Mouse (Mus musculus) heart, embryonic 14.5 days (tissue): ENCODE measurements at regions not wholly inside any gene's neighbourhood (a gene's known extent, or its start where the extent isn't known, plus 50 kb on each side); places are given as distances from the start of the nearest gene placed in this dataset.

Experiments used
- ATAC-seq: fragments of 200-750 bp; cut with Nextera tagmentation; 2 replicates; pipeline ENCODE4 v1.8.0; 2017; ENCODE audit warnings: low read depth, moderate TSS enrichment; ENCODE audit not compliant: insufficient number of reproducible peaks, insufficient read depth, low FRiP score
- H3K27ac ChIP-seq, 2 experiments: fragments of 200-500 bp in 1 of 2; fragments of 300-500 bp in 1 of 2; sonication (generic) in 1 of 2; replicated peaks in 1 of 2; 2 replicates each; pipeline ENCODE4 v1.5.1; 2012 to 2014; ENCODE audit warnings: low read depth in 2 of 2, low read length in 2 of 2, control low read depth in 1 of 2, mild to moderate bottlenecking in 1 of 2, mixed read lengths in 1 of 2; ENCODE audit not compliant: control insufficient read depth in 1 of 2, insufficient read depth in 1 of 2
- H3K27me3 ChIP-seq: fragments of 300-500 bp; sonication (generic); 2 replicates; pipeline ENCODE4 v1.6.1; 2014; ENCODE audit warnings: mild to moderate bottlenecking, low read length, control low read depth; ENCODE audit not compliant: control insufficient read depth, insufficient read depth
- H3K36me3 ChIP-seq: fragments of 300-500 bp; sonication (generic); 2 replicates; pipeline ENCODE4 v1.6.1; 2014; ENCODE audit warnings: mild to moderate bottlenecking, control low read depth, low read length, mixed read lengths; ENCODE audit not compliant: control insufficient read depth, insufficient read depth
- H3K4me1 ChIP-seq, 2 experiments: fragments of 200-500 bp in 1 of 2; fragments of 300-500 bp in 1 of 2; sonication (generic) in 1 of 2; 2 replicates each; pipeline ENCODE4 v1.6.1; 2012 to 2014; ENCODE audit warnings: low read length in 2 of 2, control low read depth in 1 of 2, mixed read lengths in 1 of 2; ENCODE audit not compliant: control insufficient read depth in 2 of 2, insufficient read depth in 2 of 2
- H3K4me2 ChIP-seq: fragments of 300-500 bp; sonication (generic); 2 replicates; pipeline ENCODE4 v1.6.1; 2014; ENCODE audit warnings: mild to moderate bottlenecking, low read length
- H3K4me3 ChIP-seq, 2 experiments: fragments of 200-500 bp in 1 of 2; fragments of 300-500 bp in 1 of 2; sonication (generic) in 1 of 2; 2 replicates each; pipeline ENCODE4 v1.5.1; 2012 to 2014; ENCODE audit warnings: low read length in 2 of 2, mild to moderate bottlenecking in 2 of 2, control low read depth in 1 of 2, low read depth in 1 of 2, moderate library complexity in 1 of 2; ENCODE audit not compliant: control insufficient read depth in 1 of 2, insufficient read depth in 1 of 2
- H3K9ac ChIP-seq: fragments of 300-500 bp; sonication (generic); 2 replicates; pipeline ENCODE4 v1.6.1; 2014; ENCODE audit warnings: mild to moderate bottlenecking, low read length
- H3K9me3 ChIP-seq: fragments of 300-500 bp; sonication (generic); 2 replicates; pipeline ENCODE4 v1.6.1; 2016; ENCODE audit warnings: low read length, control low read depth; ENCODE audit not compliant: control insufficient read depth
- WGBS: fragments of 180-500 bp; shearing (Covaris S2); extraction: QIAGEN DNeasy Blood & Tissue Kit; methylation state at CpG from one replicate; pipeline ENCODE4 v1.1.7; 2014; 5-methylcytosine and 5-hydroxymethylcytosine counted together

- no peaks in the 10 kb centered on the region for H3K36me3 ChIP-seq
- no peaks in the 10 kb centered on the region for H3K27me3 ChIP-seq
- 92% methylated on average over 5 of the region's 5 CpGs for WGBS
- no peak overlapping the region for H3K4me3 ChIP-seq
- H3K4me1 ChIP-seq: peaks cover 12 to 21% of the 10 kb centered on the region in 2 experiments
- no peak overlapping the region for H3K9ac ChIP-seq
- no peak overlapping the region for H3K4me2 ChIP-seq
- ATAC-seq: no peak
- no peaks in the 10 kb centered on the region for H3K9me3 ChIP-seq
- 0 out of 4 replicates have a peak overlapping the region, but pooled peaks of 1 of the 2 experiments have one; percentile 28 for H3K27ac ChIP-seq
Observed at GRCm38 (mm10) chr6:51078967-51079355, 353.5 kb upstream of the Nfe2l3 start.

DNA sequence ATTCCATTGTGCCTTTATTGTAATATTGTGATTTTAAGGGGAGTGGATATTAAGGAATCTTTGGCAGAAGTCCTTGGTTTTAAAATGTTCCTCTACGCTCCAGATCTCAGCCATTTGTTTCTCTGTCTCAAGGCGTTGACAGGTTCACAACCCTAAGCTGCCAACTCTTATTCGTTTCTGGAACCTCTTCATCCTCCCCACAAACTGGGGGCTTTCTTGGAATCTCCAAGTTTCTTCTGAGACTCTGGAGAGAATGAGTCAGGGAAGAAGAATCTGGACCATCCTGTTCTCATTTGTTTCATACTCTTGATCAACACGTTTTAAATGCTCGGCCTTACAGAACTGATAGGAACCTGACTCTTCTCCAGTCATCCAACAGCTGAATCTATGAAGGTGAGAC lies 351.4 kb upstream of the Nfe2l3 start:
- Histone ChIP-seq H3K9ac (no peak overlapping the region), H3K4me3 (no peak overlapping the region), H3K27ac (peak overlapping the region; percentile 45 to 53; a peak in 2 of 4 replicates), H3K36me3 (no peaks in the 10 kb centered on the region), H3K27me3 (no peaks in the 10 kb centered on the region), H3K9me3 (no peaks in the 10 kb centered on the region), H3K4me1 (peaks cover 12 to 21% of the 10 kb centered on the region in 2 experiments), H3K4me2 (no peak overlapping the region)
- no peak for ATAC-seq
- 66% methylated on average over 5 of the region's 5 CpGs for WGBS

GRCm38 (mm10) chr6:51084656-51085055 lies 347.8 kb upstream of the Nfe2l3 start:
- 74% methylated on average over 9 of the region's 9 CpGs for WGBS
- H3K9me3 ChIP-seq: no peaks in the 10 kb centered on the region
- no peak overlapping the region for H3K27ac ChIP-seq
- no peaks in the 10 kb centered on the region for H3K36me3 ChIP-seq
- no peak overlapping the region for H3K9ac ChIP-seq
- H3K4me2 ChIP-seq: no peak overlapping the region
- peaks cover 0 to 5% of the 10 kb centered on the region in 2 experiments; a peak in 2 of 4 replicates for H3K4me1 ChIP-seq
- no peaks in the 10 kb centered on the region for H3K27me3 ChIP-seq
- no peak overlapping the region for H3K4me3 ChIP-seq
- ATAC-seq: no peak

DNA sequence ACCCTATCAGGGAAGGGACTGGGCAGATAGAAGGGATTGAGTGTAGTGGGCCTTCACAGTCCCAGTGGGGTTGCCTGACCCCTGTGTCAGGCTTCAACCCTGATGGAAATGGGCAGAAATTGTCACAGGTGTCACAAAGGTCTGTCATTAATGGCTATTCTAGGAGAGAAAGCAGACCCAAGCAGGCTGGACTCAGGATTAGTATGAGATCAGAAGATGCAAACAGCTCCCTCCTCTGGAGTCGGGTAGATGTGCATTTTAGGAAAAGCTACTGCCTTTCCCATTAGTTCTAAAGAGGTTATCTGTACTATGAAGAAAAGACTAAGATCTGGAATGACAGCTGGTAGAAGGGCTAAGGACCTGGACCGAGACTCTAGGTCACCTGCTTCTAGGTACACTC lies 346.9 kb upstream of the Nfe2l3 start:
- 44% methylated on average over 2 of the region's 2 CpGs for WGBS
- Histone ChIP-seq H3K9me3 (no peaks in the 10 kb centered on the region), H3K27ac (no peak overlapping the region), H3K4me2 (no peak overlapping the region), H3K4me1 (peaks cover 0 to 5% of the 10 kb centered on the region in 2 experiments; a peak in 2 of 4 replicates), H3K27me3 (no peaks in the 10 kb centered on the region), H3K9ac (no peak overlapping the region), H3K4me3 (no peak overlapping the region), H3K36me3 (no peaks in the 10 kb centered on the region)
- ATAC-seq: no peak

GRCm38 (mm10) chr6:51086347-51086746 lies 346.1 kb upstream of the Nfe2l3 start:
- no peak overlapping the region for H3K9ac ChIP-seq
- peaks cover 0 to 4% of the 10 kb centered on the region in 2 experiments; a peak in 2 of 4 replicates for H3K4me1 ChIP-seq
- H3K27ac ChIP-seq: no peak overlapping the region
- no peaks in the 10 kb centered on the region for H3K36me3 ChIP-seq
- H3K9me3 ChIP-seq: no peaks in the 10 kb centered on the region
- ATAC-seq: no peak
- H3K4me2 ChIP-seq: no peak overlapping the region
- H3K4me3 ChIP-seq: no peak overlapping the region
- WGBS: 81% methylated on average over 4 of the region's 4 CpGs
- no peaks in the 10 kb centered on the region for H3K27me3 ChIP-seq

GRCm38 (mm10) chr6:51087806-51088205 lies 344.7 kb upstream of the Nfe2l3 start:
- WGBS: 63% methylated on average over 2 of the region's 2 CpGs
- Histone ChIP-seq H3K4me1 (peaks cover 0 to 3% of the 10 kb centered on the region in 2 experiments; a peak in 1 of 4 replicates), H3K27ac (no peak overlapping the region), H3K4me3 (no peak overlapping the region), H3K9me3 (no peaks in the 10 kb centered on the region), H3K36me3 (no peaks in the 10 kb centered on the region), H3K9ac (no peak overlapping the region), H3K4me2 (no peak overlapping the region), H3K27me3 (no peaks in the 10 kb centered on the region)
- no peak for ATAC-seq

- Histone ChIP-seq H3K36me3 (no peaks in the 10 kb centered on the region), H3K4me2 (no peak overlapping the region), H3K27me3 (no peaks in the 10 kb centered on the region), H3K9me3 (no peaks in the 10 kb centered on the region), H3K4me1 (no peaks in the 10 kb centered on the region), H3K27ac (no peak overlapping the region), H3K4me3 (no peak overlapping the region), H3K9ac (no peak overlapping the region)
- WGBS: 57% methylated on average over 6 of the region's 6 CpGs
- ATAC-seq: no peak
Observed at GRCm38 (mm10) chr6:51088641-51089372, 343.7 kb upstream of the Nfe2l3 start.

GRCm38 (mm10) chr6:51093196-51093595 lies 339.3 kb upstream of the Nfe2l3 start:
- H3K4me1 ChIP-seq: no peaks in the 10 kb centered on the region
- ATAC-seq: no peak
- 84% methylated on average over 4 of the region's 4 CpGs for WGBS
- H3K9me3 ChIP-seq: no peaks in the 10 kb centered on the region
- no peak overlapping the region for H3K4me3 ChIP-seq
- no peaks in the 10 kb centered on the region for H3K27me3 ChIP-seq
- no peak overlapping the region for H3K4me2 ChIP-seq
- H3K36me3 ChIP-seq: no peaks in the 10 kb centered on the region
- no peak overlapping the region for H3K27ac ChIP-seq
- H3K9ac ChIP-seq: no peak overlapping the region
